Mouse (Mus musculus) lung, postnatal 0 days (tissue): ENCODE measurements around the gene Rmnd5a. TPM values are rescaled to one million over a fixed set of nuclear protein-coding genes. Genes with fewer than 3 reads are reported as not detected.

ENCODE experiments used
- ATAC-seq: fragments of 200-750 bp; cut with Nextera tagmentation; 2 replicates; pipeline ENCODE4 v1.8.0; 2017; ENCODE audit warnings: moderate library complexity
- DNase-seq: peaks from one replicate; pipeline ENCODE4 v3.0.0-alpha.2; 2016; ENCODE audit warnings: low spot score
- H3K27ac ChIP-seq: fragments of 300-500 bp; sonication (generic); 2 replicates; pipeline ENCODE4 v1.5.1; 2014; ENCODE audit warnings: antibody characterized with exemption, mild to moderate bottlenecking, low read length, mixed read lengths
- H3K27me3 ChIP-seq: fragments of 300-500 bp; sonication (generic); replicated peaks from 2 replicates; pipeline ENCODE4 v1.6.1; 2014; ENCODE audit warnings: low read length, mixed read lengths; ENCODE audit not compliant: insufficient read depth
- H3K36me3 ChIP-seq: fragments of 300-500 bp; sonication (generic); 2 replicates; pipeline ENCODE4 v1.6.1; 2014; ENCODE audit warnings: low read length, mixed read lengths; ENCODE audit not compliant: insufficient read depth
- H3K4me1 ChIP-seq: fragments of 300-500 bp; sonication (generic); 2 replicates; pipeline ENCODE4 v1.6.1; 2014; ENCODE audit warnings: antibody characterized with exemption, low read depth, low read length, mixed read lengths; ENCODE audit not compliant: insufficient read depth
- H3K4me2 ChIP-seq: fragments of 300-500 bp; sonication (generic); replicated peaks from 2 replicates; pipeline ENCODE4 v1.6.1; 2014; ENCODE audit warnings: low read depth, mild to moderate bottlenecking, low read length, moderate library complexity, mixed read lengths
- H3K4me3 ChIP-seq: fragments of 300-500 bp; sonication (generic); 2 replicates; pipeline ENCODE4 v1.5.1; 2014; ENCODE audit warnings: low read depth, low read length
- H3K9ac ChIP-seq: fragments of 300-500 bp; sonication (generic); replicated peaks from 2 replicates; pipeline ENCODE4 v1.6.1; 2014; ENCODE audit warnings: low read depth, mild to moderate bottlenecking
- H3K9me3 ChIP-seq: fragments of 300-500 bp; sonication (generic); 2 replicates; pipeline ENCODE4 v1.6.1; 2016; ENCODE audit warnings: low read length, mixed read lengths
- CTCF ChIP-seq: IDR thresholded peaks from 2 replicates; pipeline ENCODE4 v1.5.1; 2016; ENCODE audit warnings: antibody characterized with exemption, mild to moderate bottlenecking
- EP300 ChIP-seq: IDR thresholded peaks from 2 replicates; pipeline ENCODE4 v1.6.1; 2016; ENCODE audit warnings: antibody characterized with exemption, mild to moderate bottlenecking, control low read depth
- WGBS: fragments of 180-500 bp; shearing (Covaris S2); extraction: QIAGEN DNeasy Blood & Tissue Kit; methylation state at CpG from one replicate; pipeline ENCODE4 v1.1.7; 2014; 5-methylcytosine and 5-hydroxymethylcytosine counted together
- polyA plus RNA-seq: library from polyadenylated mRNA; unstranded; fragments of >200 nt; fragmentation: Nextera tagmentation; extraction: Ambion mirVana; gene quantifications from 2 replicates; pipeline ENCODE4 v1.2.1, GENCODE M21; 2015

The Rmnd5a gene
- polyA plus RNA-seq, 1 experiment from 2014 or later, result 12.5 TPM

DNA sequence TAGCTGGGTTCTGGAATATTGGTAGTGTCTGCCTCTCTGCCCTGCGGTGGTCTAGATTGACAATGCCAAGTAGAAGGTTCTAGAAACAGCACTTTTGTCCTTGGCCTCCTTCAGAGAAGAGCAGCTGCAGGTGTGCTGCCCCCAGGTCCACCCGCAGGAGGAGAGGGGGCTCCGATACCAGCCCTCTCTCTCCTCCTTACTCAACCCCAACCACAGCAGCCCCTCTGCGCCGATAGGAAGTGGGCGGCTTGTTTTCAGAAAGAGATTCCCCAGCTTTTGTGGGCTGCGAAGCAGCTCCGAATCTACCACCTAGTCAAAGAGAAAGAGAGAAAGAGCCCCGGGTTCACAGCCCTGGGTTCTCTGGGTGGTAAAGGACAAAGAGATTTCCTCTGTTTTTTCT is 99.3 kb downstream of the Rmnd5a start:
- no peak overlapping the region for H3K27ac ChIP-seq

GRCm38 (mm10) chr6:71339351-71339750 is 101.1 kb downstream of the Rmnd5a start:
- no peak overlapping the region for H3K4me3 ChIP-seq
- H3K4me2 ChIP-seq, result no peak overlapping the region
- ATAC-seq, result no peak
- H3K9me3 ChIP-seq, result no peaks in the 10 kb centered on the region
- H3K9ac ChIP-seq, result no peak overlapping the region
- no peak for TF ChIP-seq EP300
- no peak for TF ChIP-seq CTCF
- H3K27ac ChIP-seq, result no peak overlapping the region
- H3K27me3 ChIP-seq, result no peaks in the 10 kb centered on the region
- H3K4me1 ChIP-seq, result no peaks in the 10 kb centered on the region
- DNase-seq, result no peak
- WGBS, result 77% methylated on average over 4 of the region's 4 CpGs
- no peaks in the 10 kb centered on the region for H3K36me3 ChIP-seq

More for the DNA sequence above, 99.3 kb downstream of the Rmnd5a start:
- TF ChIP-seq EP300 (no peak), CTCF (no peak)
- Histone ChIP-seq H3K4me3 (no peak overlapping the region), H3K9ac (no peak overlapping the region), H3K9me3 (no peaks in the 10 kb centered on the region), H3K27me3 (no peaks in the 10 kb centered on the region), H3K36me3 (no peaks in the 10 kb centered on the region), H3K4me1 (no peaks in the 10 kb centered on the region), H3K4me2 (no peak overlapping the region)
- WGBS, result 86% methylated on average over 9 of the region's 9 CpGs
- DNase-seq (no peak), ATAC-seq (no peak)

DNA sequence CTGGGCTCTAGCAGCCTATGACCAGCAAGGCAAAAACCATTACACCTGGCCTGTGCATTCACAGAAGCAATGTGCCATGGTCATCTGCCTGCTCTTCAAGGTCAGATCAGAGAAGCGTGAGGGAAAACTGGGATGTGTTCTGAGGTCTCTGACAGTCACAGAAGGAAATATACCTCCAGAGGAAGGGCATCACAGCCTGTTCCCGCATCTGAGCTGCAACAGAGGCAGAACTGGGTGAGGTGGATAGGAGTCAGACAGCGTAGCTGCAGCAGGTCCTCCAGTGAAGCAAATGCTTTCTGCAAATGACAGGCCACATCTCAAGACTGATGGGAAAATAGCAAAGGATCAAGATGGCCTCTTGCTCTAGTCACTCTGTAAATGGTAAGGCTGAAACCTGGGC is 101.5 kb downstream of the Rmnd5a start:
- 68% methylated on average over 3 of the region's 3 CpGs for WGBS
- H3K4me2 ChIP-seq, result no peak overlapping the region
- H3K27me3 ChIP-seq, result no peaks in the 10 kb centered on the region
- H3K36me3 ChIP-seq, result no peaks in the 10 kb centered on the region
- ATAC-seq (no peak), DNase-seq (no peak)
- no peaks in the 10 kb centered on the region for H3K9me3 ChIP-seq
- TF ChIP-seq CTCF, result no peak
- TF ChIP-seq EP300, result no peak
- no peak overlapping the region for H3K27ac ChIP-seq
- H3K4me3 ChIP-seq, result no peak overlapping the region
- no peak overlapping the region for H3K9ac ChIP-seq
- H3K4me1 ChIP-seq, result no peaks in the 10 kb centered on the region

Other genes starting within 250 kb of the Rmnd5a start
- gene Fabp1, start 240.8 kb downstream of the Rmnd5a start, polyA plus RNA-seq, result 0.36 and 1.2 TPM in 2 replicates
- gene Krcc1, start 169.0 kb downstream of the Rmnd5a start, polyA plus RNA-seq, result 72.3 and 80.6 TPM in 2 replicates
- gene Smyd1, start 118.4 kb downstream of the Rmnd5a start, polyA plus RNA-seq, result 0.80 and 1.2 TPM in 2 replicates
- gene Cd8b1, start 117.8 kb downstream of the Rmnd5a start, polyA plus RNA-seq, result 0.23 and 0.24 TPM in 2 replicates
- gene Cd8a, start 67.2 kb downstream of the Rmnd5a start, polyA plus RNA-seq, result 0.10 TPM in 1 of 2 replicates, not detected in the other
- gene Rnf103, start 53.3 kb upstream of the Rmnd5a start, polyA plus RNA-seq, result 17.7 and 18.9 TPM in 2 replicates
- 82.5 and 83.4 TPM in 2 replicates for gene Chmp3, start 103.2 kb upstream of the Rmnd5a start, polyA plus RNA-seq
- 23.8 and 24.4 TPM in 2 replicates for gene Kdm3a, start 192.4 kb upstream of the Rmnd5a start, polyA plus RNA-seq